Mouse (Mus musculus) frontal cortex, postnatal 36 days (tissue): Measurements from ENCODE around the gene Tnf.

Experiments used
- DNase-seq, 2 experiments: peaks; one replicate each; pipeline ENCODE4 v3.0.0; 2022; ENCODE audit warnings: low spot score in 2 of 2

Tnf gene

GRCm38 (mm10) chr17:35173329-35173728, 28.5 kb downstream of the Tnf start:
- no peak for DNase-seq

- DNase-seq = peak; percentile 57
These were observed 29.2 kb downstream of the Tnf start for GRCm38 (mm10) chr17:35172445-35173234.

GRCm38 (mm10) chr17:35168541-35169207, 33.1 kb downstream of the Tnf start:
- no peak for DNase-seq

- DNase-seq = peak in 1 of 2 experiments; percentile 56
These were observed 34.0 kb downstream of the Tnf start for GRCm38 (mm10) chr17:35167794-35168193.

- peak in 1 of 2 experiments; percentile 71 for DNase-seq
These were observed 35.3 kb downstream of the Tnf start for GRCm38 (mm10) chr17:35166352-35167035.

GRCm38 (mm10) chr17:35165451-35166155, 36.2 kb downstream of the Tnf start:
- no peak for DNase-seq

- peak; percentile 99 for DNase-seq
These were observed 37.0 kb downstream of the Tnf start, which contains the start of gene Prrc2a for GRCm38 (mm10) chr17:35164568-35165450. Gene Prrc2a, minus strand, starts transcription at chr17:35164897.

GRCm38 (mm10) chr17:35164218-35164567, 37.6 kb downstream of the Tnf start:
- no peak for DNase-seq

- no peak for DNase-seq
These were observed 38.3 kb downstream of the Tnf start for GRCm38 (mm10) chr17:35163326-35164081.

GRCm38 (mm10) chr17:35162730-35163129, 39.1 kb downstream of the Tnf start:
- no peak for DNase-seq

GRCm38 (mm10) chr17:35162121-35162520, 39.7 kb downstream of the Tnf start:
- no peak for DNase-seq

- DNase-seq = no peak
These were observed 40.4 kb downstream of the Tnf start for GRCm38 (mm10) chr17:35161421-35161820.

GRCm38 (mm10) chr17:35159638-35160037, 42.2 kb downstream of the Tnf start:
- DNase-seq = no peak

GRCm38 (mm10) chr17:35158850-35159593, 42.8 kb downstream of the Tnf start:
- no peak for DNase-seq

- DNase-seq = no peak
These were observed 44.1 kb downstream of the Tnf start for GRCm38 (mm10) chr17:35157661-35158175.

GRCm38 (mm10) chr17:35157254-35157653, 44.6 kb downstream of the Tnf start:
- no peak for DNase-seq

- DNase-seq = no peak
These were observed 45.2 kb downstream of the Tnf start for GRCm38 (mm10) chr17:35156461-35157200.

- DNase-seq = no peak
These were observed 46.4 kb downstream of the Tnf start for GRCm38 (mm10) chr17:35155451-35155850.

GRCm38 (mm10) chr17:35154616-35155015, 47.2 kb downstream of the Tnf start:
- no peak for DNase-seq
